Mouse (Mus musculus): ENCODE data around the gene Arl10. TPM values are rescaled to one million over a fixed set of nuclear protein-coding genes. Genes with fewer than 3 reads are reported as not detected.

Gene Arl10
- polyA plus RNA-seq (2012; rRNA removed): 19.9 and 21.4 TPM in 2 replicates

- no peak for DNase-seq (ENCODE audit: low read depth)
Measured at GRCm38 (mm10) chr13:54574854-54575481, at the start of gene Arl10. Gene Arl10 (plus strand): TSS chr13:54575015.

GRCm38 (mm10) chr13:54527140-54527539, 47.7 kb upstream of the Arl10 start:
- no peak for DNase-seq (ENCODE audit: low read depth)

GRCm38 (mm10) chr13:54532134-54532533, 42.7 kb upstream of the Arl10 start:
- no peak for DNase-seq (ENCODE audit: low read depth)

- DNase-seq (ENCODE audit: low read depth): no peak
Measured at GRCm38 (mm10) chr13:54548036-54548435, 26.8 kb upstream of the Arl10 start.

- no peak for DNase-seq (ENCODE audit: low read depth)
Measured at GRCm38 (mm10) chr13:54556176-54556575, 18.6 kb upstream of the Arl10 start.

GRCm38 (mm10) chr13:54556796-54557195, 18.0 kb upstream of the Arl10 start:
- DNase-seq (ENCODE audit: low read depth): peak; percentile 58

GRCm38 (mm10) chr13:54557652-54558051, 17.2 kb upstream of the Arl10 start:
- DNase-seq (ENCODE audit: low read depth): no peak

GRCm38 (mm10) chr13:54559656-54560055, 15.2 kb upstream of the Arl10 start:
- no peak for DNase-seq (ENCODE audit: low read depth)

- DNase-seq (ENCODE audit: low read depth): no peak
Measured at GRCm38 (mm10) chr13:54560608-54561007, 14.2 kb upstream of the Arl10 start.

GRCm38 (mm10) chr13:54562562-54562961, 12.3 kb upstream of the Arl10 start:
- peak; percentile 76 for DNase-seq (ENCODE audit: low read depth)

- DNase-seq (ENCODE audit: low read depth): no peak
Measured at GRCm38 (mm10) chr13:54564232-54565200, 10.3 kb upstream of the Arl10 start.

GRCm38 (mm10) chr13:54565201-54565581, 9.6 kb upstream of the Arl10 start, which contains the start of gene 4833439L19Rik:
Gene 4833439L19Rik (minus strand): TSS chr13:54565435.
- DNase-seq (ENCODE audit: low read depth): no peak

GRCm38 (mm10) chr13:54565594-54566345, 9.0 kb upstream of the Arl10 start:
- DNase-seq (ENCODE audit: low read depth): no peak

GRCm38 (mm10) chr13:54568380-54568779, 6.4 kb upstream of the Arl10 start:
- DNase-seq (ENCODE audit: low read depth): no peak

- no peak for DNase-seq (ENCODE audit: low read depth)
Measured at GRCm38 (mm10) chr13:54569282-54569681, 5.5 kb upstream of the Arl10 start.

GRCm38 (mm10) chr13:54570736-54571135, 4.1 kb upstream of the Arl10 start:
- no peak for DNase-seq (ENCODE audit: low read depth)

- DNase-seq (ENCODE audit: low read depth): no peak
Measured at GRCm38 (mm10) chr13:54571637-54572036, 3.2 kb upstream of the Arl10 start.

GRCm38 (mm10) chr13:54572621-54573020, 2.2 kb upstream of the Arl10 start:
- no peak for DNase-seq (ENCODE audit: low read depth)

GRCm38 (mm10) chr13:54575489-54575888, 674 bp downstream of the Arl10 start:
- no peak for DNase-seq (ENCODE audit: low read depth)

- no peak for DNase-seq (ENCODE audit: low read depth)
Measured at GRCm38 (mm10) chr13:54577652-54578507, 3.1 kb downstream of the Arl10 start.

GRCm38 (mm10) chr13:54581385-54581784, 6.6 kb downstream of the Arl10 start:
- no peak for DNase-seq (ENCODE audit: low read depth)

Data from gonadal fat pad, adult 2 months (tissue).